Mouse (Mus musculus) hindbrain, embryonic 14.5 days (tissue): ENCODE measurements around the gene Smad1. TPM values are rescaled to one million over a fixed set of nuclear protein-coding genes. Genes with fewer than 3 reads are reported as not detected.

Experiments
- polyA plus RNA-seq: library from polyadenylated mRNA; unstranded; fragments of >200 nt; fragmentation: Nextera tagmentation; extraction: Ambion mirVana; gene quantifications from 2 replicates; pipeline ENCODE4 v1.2.1, GENCODE M21; 2014

The Smad1 gene
- polyA plus RNA-seq, 1 experiment from 2014 or later, result 75.5 TPM

Other genes starting within 250 kb of the Smad1 start
- gene 1700011L22Rik, start 150.9 kb downstream of the Smad1 start, polyA plus RNA-seq, result not detected in 2 replicates
- gene Mmaa, start 104.6 kb downstream of the Smad1 start, polyA plus RNA-seq, result 15.6 and 15.9 TPM in 2 replicates
- 18.1 and 20.9 TPM in 2 replicates for gene Otud4, start 240.1 kb upstream of the Smad1 start, polyA plus RNA-seq